Mouse (Mus musculus): ENCODE results near the gene 1700086D15Rik.

1700086D15Rik gene

GRCm38 (mm10) chr11:65133661-65134060, 26.0 kb downstream of the 1700086D15Rik start:
- no peak for DNase-seq

GRCm38 (mm10) chr11:65129110-65129509, 30.6 kb downstream of the 1700086D15Rik start:
- DNase-seq, result no peak

- no peak for DNase-seq
Measured at GRCm38 (mm10) chr11:65128666-65129065, 31.0 kb downstream of the 1700086D15Rik start.

GRCm38 (mm10) chr11:65126566-65126965, 33.1 kb downstream of the 1700086D15Rik start:
- DNase-seq, result no peak

GRCm38 (mm10) chr11:65124913-65125418, 34.7 kb downstream of the 1700086D15Rik start:
- peak; percentile 6 for DNase-seq

GRCm38 (mm10) chr11:65120276-65120675, 39.4 kb downstream of the 1700086D15Rik start:
- no peak for DNase-seq

- no peak for DNase-seq
Measured at GRCm38 (mm10) chr11:65115811-65116210, 43.9 kb downstream of the 1700086D15Rik start.

- no peak for DNase-seq
Measured at GRCm38 (mm10) chr11:65112086-65112485, 47.6 kb downstream of the 1700086D15Rik start.

- DNase-seq, result no peak
Measured at GRCm38 (mm10) chr11:65111651-65112050, 48.0 kb downstream of the 1700086D15Rik start.

GRCm38 (mm10) chr11:65110058-65110457, 49.6 kb downstream of the 1700086D15Rik start:
- DNase-seq, result no peak

- DNase-seq, result no peak
Measured at GRCm38 (mm10) chr11:65107734-65108171, 51.9 kb downstream of the 1700086D15Rik start.

GRCm38 (mm10) chr11:65107151-65107550, 52.5 kb downstream of the 1700086D15Rik start:
- no peak for DNase-seq

- DNase-seq, result no peak
Measured at GRCm38 (mm10) chr11:65104076-65104475, 55.6 kb downstream of the 1700086D15Rik start.
